Mouse (Mus musculus): Measurements from ENCODE around the gene Dync1li1.
A peak's percentile ranks its signal among the peaks of the same experiment; 100 is the strongest.
"Not testable (repeated sequence)": the region's sequence is repeated elsewhere in the genome, so short reads cannot be mapped to it uniquely, and the experiment has no call there.

The Dync1li1 gene

GRCm38 (mm10) chr9:114673626-114674025 lies 15.0 kb upstream of the Dync1li1 start:
- DNase-seq (ENCODE audit: low spot score) = no peak

GRCm38 (mm10) chr9:114678576-114678975 lies 10.0 kb upstream of the Dync1li1 start:
- no peak for DNase-seq (ENCODE audit: low spot score)

- DNase-seq (ENCODE audit: low spot score) = no peak
These were observed 8.6 kb upstream of the Dync1li1 start for GRCm38 (mm10) chr9:114679944-114680343.

GRCm38 (mm10) chr9:114680531-114680930 lies 8.1 kb upstream of the Dync1li1 start:
- no peak for DNase-seq (ENCODE audit: low spot score)

- no peak for DNase-seq (ENCODE audit: low spot score)
These were observed 6.4 kb upstream of the Dync1li1 start for GRCm38 (mm10) chr9:114682193-114682592.

- DNase-seq (ENCODE audit: low spot score) = no peak
These were observed 2.3 kb upstream of the Dync1li1 start for GRCm38 (mm10) chr9:114686245-114686644.

GRCm38 (mm10) chr9:114687639-114688038 lies 951 bp upstream of the Dync1li1 start:
- DNase-seq (ENCODE audit: low spot score) = no peak

GRCm38 (mm10) chr9:114688953-114689407 lies 390 bp downstream of the Dync1li1 start:
- DNase-seq (ENCODE audit: low spot score) = no peak

GRCm38 (mm10) chr9:114690119-114690601 lies 1.6 kb downstream of the Dync1li1 start:
- DNase-seq (ENCODE audit: low spot score) = no peak

DNA sequence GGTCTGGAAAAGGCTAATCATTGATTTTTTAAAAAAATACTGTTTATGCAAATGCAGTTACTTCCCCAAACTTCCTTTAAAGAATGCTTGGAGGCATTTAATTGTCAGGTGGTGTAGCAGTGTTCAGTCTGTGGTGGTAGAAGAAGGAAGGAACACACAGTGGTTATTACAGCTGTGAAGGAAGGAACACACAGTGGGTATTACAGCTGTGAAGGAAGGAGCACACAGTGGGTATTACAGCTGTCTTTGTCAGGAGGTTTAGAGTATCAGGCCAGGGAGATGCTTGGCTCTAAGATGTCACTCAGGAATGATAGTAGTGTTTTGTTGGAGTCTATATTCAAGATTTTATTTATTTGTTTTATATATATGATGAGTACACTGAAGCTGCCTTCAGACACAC lies 2.5 kb downstream of the Dync1li1 start:
- DNase-seq (ENCODE audit: low spot score) = no peak

- not testable (repeated sequence) for DNase-seq (ENCODE audit: low spot score)
These were observed 7.1 kb downstream of the Dync1li1 start for GRCm38 (mm10) chr9:114695662-114696061.

GRCm38 (mm10) chr9:114697072-114697471 lies 8.5 kb downstream of the Dync1li1 start:
- no peak for DNase-seq (ENCODE audit: low spot score)

- DNase-seq (ENCODE audit: low spot score) = no peak
These were observed 9.3 kb downstream of the Dync1li1 start for GRCm38 (mm10) chr9:114697926-114698325.

- no peak for DNase-seq (ENCODE audit: low spot score)
These were observed 10.7 kb downstream of the Dync1li1 start for GRCm38 (mm10) chr9:114699262-114699661.

- DNase-seq (ENCODE audit: low spot score) = no peak
These were observed 11.5 kb downstream of the Dync1li1 start for GRCm38 (mm10) chr9:114699882-114700665.

GRCm38 (mm10) chr9:114701031-114701430 lies 12.4 kb downstream of the Dync1li1 start:
- DNase-seq (ENCODE audit: low spot score) = no peak

DNA sequence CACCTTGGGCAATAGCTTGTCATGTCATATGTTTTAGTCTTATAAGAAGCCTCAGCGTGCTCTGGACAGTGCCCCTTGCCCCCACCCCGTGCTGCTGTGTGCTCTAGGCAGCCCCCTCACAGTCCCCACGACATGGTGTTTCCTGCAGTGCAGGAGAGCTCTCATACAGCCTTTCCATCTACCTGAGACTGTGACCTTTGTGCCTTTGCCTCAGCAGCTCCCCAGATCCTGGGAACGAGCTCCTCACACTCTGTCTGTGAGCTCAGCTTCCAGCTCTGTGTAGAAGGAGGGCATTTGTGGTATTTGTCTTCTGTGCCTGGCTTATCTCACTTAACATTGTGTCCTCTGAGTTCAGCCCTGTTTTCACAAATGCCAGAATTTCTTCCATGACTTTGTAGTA lies 13.3 kb downstream of the Dync1li1 start:
- DNase-seq (ENCODE audit: low spot score) = no peak

- no peak for DNase-seq (ENCODE audit: low spot score)
These were observed 19.2 kb downstream of the Dync1li1 start for GRCm38 (mm10) chr9:114707805-114708204.

GRCm38 (mm10) chr9:114710345-114710744 lies 21.8 kb downstream of the Dync1li1 start:
- no peak for DNase-seq (ENCODE audit: low spot score)

DNA sequence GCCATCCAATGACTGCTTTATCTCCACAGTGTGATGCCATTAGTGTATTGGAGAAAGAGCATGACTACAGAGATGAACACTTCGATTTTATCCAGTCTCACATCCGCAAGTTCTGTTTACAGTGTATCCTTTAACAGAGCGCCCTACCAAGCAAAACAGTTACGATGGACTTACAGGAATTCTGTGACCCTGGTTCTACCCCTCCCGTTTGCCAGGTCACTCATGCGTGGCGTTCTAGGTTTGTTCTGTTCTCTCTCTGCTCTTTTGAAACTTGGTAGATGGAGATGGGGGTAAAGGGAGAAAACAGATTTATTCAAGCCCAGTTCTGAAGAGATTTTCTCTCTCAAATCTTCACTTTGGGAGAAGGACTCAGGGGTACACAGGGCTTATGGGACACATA lies 24.9 kb downstream of the Dync1li1 start:
- DNase-seq (ENCODE audit: low spot score) = no peak

DNA sequence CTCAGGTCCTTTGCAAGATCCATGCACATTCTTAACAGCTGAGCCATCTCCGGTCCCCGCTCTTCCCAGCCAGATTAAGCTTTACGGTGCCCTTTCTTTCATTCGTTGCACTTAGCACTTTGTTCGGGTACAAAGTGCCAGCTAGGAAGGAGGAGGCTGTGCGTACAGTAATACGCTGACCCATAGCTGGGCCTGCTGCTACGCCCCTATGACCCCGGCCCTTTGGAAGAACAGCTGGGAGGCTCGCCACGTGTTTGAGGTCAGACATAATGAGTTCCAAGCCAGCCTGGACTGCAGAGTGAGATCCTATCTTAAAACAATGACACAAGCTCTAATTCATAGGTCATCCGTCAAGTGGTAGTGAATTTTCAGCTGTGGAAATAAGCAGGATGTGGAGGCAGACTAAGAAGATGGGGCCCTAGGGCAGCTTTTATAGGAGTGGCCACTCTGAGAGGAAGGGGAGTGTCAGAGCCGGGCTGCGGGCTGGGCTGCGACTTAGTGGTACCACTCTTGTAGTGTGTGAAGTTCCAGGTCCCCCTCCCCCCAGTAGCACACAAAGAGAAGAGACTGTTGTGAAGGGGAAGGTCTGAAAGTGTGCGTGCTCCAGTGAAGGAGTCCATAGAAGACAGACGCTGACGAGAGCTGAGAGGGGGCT lies 28.2 kb downstream of the Dync1li1 start:
- no peak for DNase-seq (ENCODE audit: low spot score)

- DNase-seq (ENCODE audit: low spot score) = peak; percentile 41
These were observed 38.7 kb downstream of the Dync1li1 start for GRCm38 (mm10) chr9:114727315-114727714.

DNA sequence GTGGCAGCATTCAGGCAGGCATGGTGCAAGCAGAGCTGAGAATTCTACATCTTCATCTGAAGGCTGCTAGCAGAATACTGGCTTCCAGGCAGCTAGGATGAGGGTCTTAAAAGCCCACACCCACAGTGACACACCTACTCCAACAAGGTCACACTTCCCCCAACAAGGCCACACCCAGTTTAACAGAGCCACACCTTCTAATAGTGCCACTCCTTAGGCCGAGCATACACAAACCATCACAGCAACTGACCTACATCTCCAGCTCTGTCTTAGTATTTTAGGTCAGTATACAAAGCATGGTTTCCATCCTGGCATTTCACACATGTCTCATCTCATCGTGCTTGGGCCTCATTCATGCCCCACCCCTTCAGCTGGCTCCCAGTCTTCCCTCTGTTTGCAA lies 39.8 kb downstream of the Dync1li1 start:
- DNase-seq (ENCODE audit: low spot score) = not testable (repeated sequence)
